ENCODE assay signal across 8 mouse cellular contexts in the genomic region with DNA sequence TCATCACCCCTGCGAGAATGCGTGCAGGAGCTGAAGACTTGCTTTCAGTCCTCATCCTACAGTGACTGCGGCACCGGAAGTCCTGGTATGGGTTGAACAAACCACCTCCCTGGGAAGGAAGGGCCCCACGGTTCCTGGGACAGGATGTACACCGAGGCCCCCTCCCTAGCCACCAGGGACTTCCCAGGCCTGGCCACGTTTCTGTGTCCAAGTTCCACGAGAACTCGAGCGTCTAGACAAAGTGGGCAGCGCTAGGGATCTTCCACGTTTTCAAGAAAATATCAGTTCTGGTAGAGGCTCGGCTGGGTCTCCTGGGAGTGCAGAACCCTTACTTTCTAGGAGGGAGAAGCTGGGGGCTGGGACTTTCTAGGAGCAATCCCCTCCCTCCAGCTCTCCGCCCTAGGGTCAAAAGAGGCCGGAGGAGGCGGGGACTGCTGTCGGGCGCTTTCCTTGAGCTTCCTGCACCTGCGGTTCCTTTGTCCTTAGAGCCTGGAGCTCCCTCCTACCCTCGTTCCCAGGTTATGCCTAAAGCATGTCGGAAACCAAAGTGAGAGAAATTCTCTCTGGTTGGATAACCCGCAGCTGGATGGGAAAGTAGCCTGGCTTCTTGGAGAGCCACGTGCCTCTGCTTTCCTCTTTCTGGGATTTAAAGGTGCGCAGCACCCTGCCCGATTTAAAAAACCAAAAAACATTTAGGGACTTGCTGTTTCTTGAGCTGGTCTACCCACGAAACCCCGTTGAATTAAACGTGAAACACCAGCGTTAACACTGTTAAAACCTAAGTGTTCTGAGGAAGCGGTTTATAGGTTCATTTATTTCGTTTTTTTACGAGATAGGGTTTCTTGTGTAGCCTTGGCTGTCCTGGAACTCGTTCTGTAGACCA. TPM values are rescaled to one million over a fixed set of nuclear protein-coding genes. Genes with fewer than 3 reads are reported as not detected.
DNase-seq lines count a peak whose midpoint lies in the region; ATAC-seq and TF ChIP-seq lines count a peak whose summit lies in the region.

No protein-coding gene starts in this region.

- WGBS in embryonic facial prominence, embryonic 12.5 days = 1% methylated on average over 33 of the region's 33 CpGs
- WGBS in heart, postnatal 0 days = 5% methylated on average over 33 of the region's 33 CpGs
- WGBS in midbrain, embryonic 10.5 days = under 1% methylated on average over 33 of the region's 33 CpGs

- peak overlapping the region; percentile 95 for H3K27ac ChIP-seq in embryonic facial prominence, embryonic 12.5 days
- peak overlapping the region; percentile 93 for H3K27ac ChIP-seq in heart, postnatal 0 days (ENCODE audit: low read depth)
- H3K27ac ChIP-seq in midbrain, embryonic 10.5 days (replicated peaks) = peak overlapping the region; percentile 94

- no peaks in the 10 kb centered on the region for H3K9me3 ChIP-seq in erythroblast, embryonic 14.5 days (ENCODE audit: control insufficient read depth, low read length)
- H3K9me3 ChIP-seq in embryonic facial prominence, embryonic 12.5 days = no peaks in the 10 kb centered on the region
- H3K9me3 ChIP-seq in heart, postnatal 0 days (replicated peaks; ENCODE audit: control insufficient read depth, low read length) = no peaks in the 10 kb centered on the region
- no peaks in the 10 kb centered on the region for H3K9me3 ChIP-seq in midbrain, embryonic 10.5 days (replicated peaks)

- H3K27me3 ChIP-seq in erythroblast, embryonic 14.5 days (ENCODE audit: control insufficient read depth) = peaks cover 15% of the 10 kb centered on the region
- H3K27me3 ChIP-seq in embryonic facial prominence, embryonic 12.5 days = no peaks in the 10 kb centered on the region
- no peaks in the 10 kb centered on the region for H3K27me3 ChIP-seq in heart, postnatal 0 days (ENCODE audit: control insufficient read depth, insufficient read depth, low read length)
- no peaks in the 10 kb centered on the region for H3K27me3 ChIP-seq in midbrain, embryonic 10.5 days (ENCODE audit: low read depth, poor library complexity, severe bottlenecking)

- ATAC-seq in erythroblast, adult 5-6 weeks (replicated peaks; ENCODE audit: low FRiP score, poor library complexity, severe bottlenecking) = no peak
- ATAC-seq in embryonic facial prominence, embryonic 12.5 days (ENCODE audit: insufficient number of reproducible peaks, insufficient read depth, low FRiP score, low TSS enrichment) = no peak
- peak; percentile 28 for ATAC-seq in heart, postnatal 0 days (ENCODE audit: insufficient read depth, low read depth)

- H3K4me1 ChIP-seq in erythroblast, embryonic 14.5 days (ENCODE audit: control insufficient read depth) = peaks cover 89% of the 10 kb centered on the region
- H3K4me1 ChIP-seq in embryonic facial prominence, embryonic 12.5 days = peaks cover 49% of the 10 kb centered on the region
- H3K4me1 ChIP-seq in heart, postnatal 0 days (ENCODE audit: control insufficient read depth, insufficient read depth) = peaks cover 16% of the 10 kb centered on the region; the same call in 1 of the 2 replicates
- peaks cover 83% of the 10 kb centered on the region for H3K4me1 ChIP-seq in midbrain, embryonic 10.5 days

- peak overlapping the region; percentile 97 for H3K9ac ChIP-seq in embryonic facial prominence, embryonic 12.5 days
- H3K9ac ChIP-seq in heart, postnatal 0 days (replicated peaks; ENCODE audit: low read depth, low read length) = peak overlapping the region; percentile 88

- no peaks in the 10 kb centered on the region for H3K36me3 ChIP-seq in erythroblast, embryonic 14.5 days (ENCODE audit: control insufficient read depth)
- no peaks in the 10 kb centered on the region for H3K36me3 ChIP-seq in embryonic facial prominence, embryonic 12.5 days
- no peaks in the 10 kb centered on the region for H3K36me3 ChIP-seq in heart, postnatal 0 days (replicated peaks; ENCODE audit: control insufficient read depth, insufficient read depth, low read length)
- no peaks in the 10 kb centered on the region for H3K36me3 ChIP-seq in midbrain, embryonic 10.5 days

- peak; percentile 77 for DNase-seq in heart, postnatal 0 days (ENCODE audit: low spot score)
- DNase-seq in kidney, postnatal 36 days = peak; percentile 79 to 82
- peak; percentile 82 for DNase-seq in midbrain, embryonic 10.5 days (ENCODE audit: low spot score)
- peak; percentile 53 to 79 for DNase-seq in spleen, postnatal 4 days (ENCODE audit: low spot score in 2 of 2)
- DNase-seq in layer of hippocampus, adult 11-12 months (ENCODE audit: low spot score) = no peak

- H3K4me3 ChIP-seq in erythroblast, embryonic 14.5 days (replicated peaks) = peak overlapping the region; percentile 92
- H3K4me3 ChIP-seq in embryonic facial prominence, embryonic 12.5 days = peak overlapping the region; percentile 94
- H3K4me3 ChIP-seq in heart, postnatal 0 days (ENCODE audit: low read depth, low read length) = peak overlapping the region; percentile 76
- peak overlapping the region; percentile 87 for H3K4me3 ChIP-seq in midbrain, embryonic 10.5 days

- 0 out of 2 replicates have a peak, but pooled peaks have one; percentile 28 for TF ChIP-seq EP300 in heart, postnatal 0 days (IDR thresholded peaks at IDR 0.05; ENCODE audit: low read depth)

- TF ChIP-seq CTCF in heart, postnatal 0 days (IDR thresholded peaks at IDR 0.05; ENCODE audit: low read depth) = no peak

- H3K4me2 ChIP-seq in embryonic facial prominence, embryonic 12.5 days (replicated peaks) = peak overlapping the region; percentile 81
- H3K4me2 ChIP-seq in heart, postnatal 0 days (ENCODE audit: low read depth, low read length) = peak overlapping the region; percentile 86

RNA-seq across cellular contexts. Expression of a gene that starts 2.5 kb away (rescaled TPM):
- polyA plus RNA-seq in erythroblast, embryonic 14.5 days (2012) = 17.2 and 18.5 TPM in 2 replicates
- 17.8 and 22.9 TPM in 2 replicates for total RNA-seq in erythroblast, adult 5-6 weeks (2015; ENCODE audit: low replicate concordance)
- total RNA-seq in erythroblast, adult 5-6 weeks (2017; ENCODE audit: low replicate concordance) = 9.2 and 14.8 TPM in 2 replicates
- 94.5 and 97.0 TPM in 2 replicates for polyA plus RNA-seq in embryonic facial prominence, embryonic 12.5 days (2016; fragmentation: Nextera tagmentation; extraction: Ambion mirVana)
- 17.0 and 23.2 TPM in 2 replicates for total RNA-seq in heart, postnatal 0 days (2014; rRNA removed; ENCODE audit: low replicate concordance)
- polyA plus RNA-seq in heart, postnatal 0 days (2015; fragmentation: Nextera tagmentation; extraction: Ambion mirVana) = 33.3 and 38.3 TPM in 2 replicates
- polyA plus RNA-seq in midbrain, embryonic 10.5 days (2016; fragmentation: Nextera tagmentation; extraction: Ambion mirVana) = 63.6 and 78.2 TPM in 2 replicates

RNA-seq across cellular contexts. Expression of a gene that starts 25.9 kb away (rescaled TPM):
- polyA plus RNA-seq in erythroblast, embryonic 14.5 days (2012) = 8.9 and 9.0 TPM in 2 replicates
- total RNA-seq in erythroblast, adult 5-6 weeks (2015; ENCODE audit: low replicate concordance) = 9.8 and 16.9 TPM in 2 replicates
- 18.3 and 21.5 TPM in 2 replicates for total RNA-seq in erythroblast, adult 5-6 weeks (2017; ENCODE audit: low replicate concordance)
- polyA plus RNA-seq in embryonic facial prominence, embryonic 12.5 days (2016; fragmentation: Nextera tagmentation; extraction: Ambion mirVana) = 71.2 and 73.6 TPM in 2 replicates
- 98.3 and 116 TPM in 2 replicates for total RNA-seq in heart, postnatal 0 days (2014; rRNA removed; ENCODE audit: low replicate concordance)
- 28.4 and 29.5 TPM in 2 replicates for polyA plus RNA-seq in heart, postnatal 0 days (2015; fragmentation: Nextera tagmentation; extraction: Ambion mirVana)
- polyA plus RNA-seq in midbrain, embryonic 10.5 days (2016; fragmentation: Nextera tagmentation; extraction: Ambion mirVana) = 56.4 and 58.1 TPM in 2 replicates

RNA-seq across cellular contexts. Expression of a gene that starts 27.5 kb away (rescaled TPM):
- 7.0 and 8.5 TPM in 2 replicates for polyA plus RNA-seq in erythroblast, embryonic 14.5 days (2012)
- 12.7 and 19.9 TPM in 2 replicates for total RNA-seq in erythroblast, adult 5-6 weeks (2015; ENCODE audit: low replicate concordance)
- 8.2 and 13.1 TPM in 2 replicates for total RNA-seq in erythroblast, adult 5-6 weeks (2017; ENCODE audit: low replicate concordance)
- polyA plus RNA-seq in embryonic facial prominence, embryonic 12.5 days (2016; fragmentation: Nextera tagmentation; extraction: Ambion mirVana) = 19.4 and 20.8 TPM in 2 replicates
- total RNA-seq in heart, postnatal 0 days (2014; rRNA removed; ENCODE audit: low replicate concordance) = 68.0 and 83.6 TPM in 2 replicates
- 6.2 and 6.9 TPM in 2 replicates for polyA plus RNA-seq in heart, postnatal 0 days (2015; fragmentation: Nextera tagmentation; extraction: Ambion mirVana)
- polyA plus RNA-seq in midbrain, embryonic 10.5 days (2016; fragmentation: Nextera tagmentation; extraction: Ambion mirVana) = 24.8 and 26.3 TPM in 2 replicates

RNA-seq across cellular contexts. Expression of a gene that starts 41.1 kb away (rescaled TPM):
- 61.4 and 62.8 TPM in 2 replicates for polyA plus RNA-seq in erythroblast, embryonic 14.5 days (2012)
- total RNA-seq in erythroblast, adult 5-6 weeks (2015; ENCODE audit: low replicate concordance) = 37.4 and 40.3 TPM in 2 replicates
- total RNA-seq in erythroblast, adult 5-6 weeks (2017; ENCODE audit: low replicate concordance) = 43.1 and 44.2 TPM in 2 replicates
- polyA plus RNA-seq in embryonic facial prominence, embryonic 12.5 days (2016; fragmentation: Nextera tagmentation; extraction: Ambion mirVana) = 4.9 and 5.0 TPM in 2 replicates
- total RNA-seq in heart, postnatal 0 days (2014; rRNA removed; ENCODE audit: low replicate concordance) = 4.4 and 4.8 TPM in 2 replicates
- 8.7 and 9.8 TPM in 2 replicates for polyA plus RNA-seq in heart, postnatal 0 days (2015; fragmentation: Nextera tagmentation; extraction: Ambion mirVana)
- 4.8 and 5.8 TPM in 2 replicates for polyA plus RNA-seq in midbrain, embryonic 10.5 days (2016; fragmentation: Nextera tagmentation; extraction: Ambion mirVana)
